Mouse (Mus musculus): ENCODE measurements around the gene Eif2b1. TPM values are rescaled to one million over a fixed set of nuclear protein-coding genes. Genes with fewer than 3 reads are reported as not detected.

The Eif2b1 gene
- 5.5 and 10.5 TPM in 2 replicates for polyA plus RNA-seq (2012; ENCODE audit: low replicate concordance)

GRCm38 (mm10) chr5:124578633-124579317 is at the start of gene Eif2b1, which contains the start of gene Gtf2h3:
Gene Eif2b1, minus strand, starts transcription at chr5:124579131.
Gene Gtf2h3, plus strand, starts transcription at chr5:124579140.

GRCm38 (mm10) chr5:124552558-124553307 is 26.2 kb downstream of the Eif2b1 start, which contains the start of gene Ddx55:
Gene Ddx55, plus strand, starts transcription at chr5:124552864.

GRCm38 (mm10) chr5:124540383-124540786 is 38.5 kb downstream of the Eif2b1 start, which contains the start of gene Tmed2:
Gene Tmed2, plus strand, starts transcription at chr5:124540695.

GRCm38 (mm10) chr5:124530655-124531582 is 48.0 kb downstream of the Eif2b1 start, which contains the start of gene Rilpl1:
Gene Rilpl1, minus strand, starts transcription at chr5:124531391.

Other genes with a start within 250 kb of the Eif2b1 start
- 211 and 306 TPM in 2 replicates for gene Cdk2ap1, start 216.0 kb downstream of the Eif2b1 start, polyA plus RNA-seq (2012; ENCODE audit: low replicate concordance)
- 7.6 and 10.7 TPM in 2 replicates for gene Sbno1, start 153.1 kb downstream of the Eif2b1 start, polyA plus RNA-seq (2012; ENCODE audit: low replicate concordance)
- gene Kmt5a, start 139.2 kb downstream of the Eif2b1 start, polyA plus RNA-seq (2012; ENCODE audit: low replicate concordance) = 106 and 213 TPM in 2 replicates
- gene Rilpl2, start 100.8 kb downstream of the Eif2b1 start, polyA plus RNA-seq (2012; ENCODE audit: low replicate concordance) = 18.5 and 24.8 TPM in 2 replicates
- gene Snrnp35, start 96.0 kb downstream of the Eif2b1 start, polyA plus RNA-seq (2012; ENCODE audit: low replicate concordance) = 6.7 and 7.4 TPM in 2 replicates
- 2.3 and 6.7 TPM in 2 replicates for gene Rilpl1, start 47.7 kb downstream of the Eif2b1 start, polyA plus RNA-seq (2012; ENCODE audit: low replicate concordance)
- gene Tmed2, start 38.4 kb downstream of the Eif2b1 start, polyA plus RNA-seq (2012; ENCODE audit: low replicate concordance) = 55.3 and 239 TPM in 2 replicates
- 19.2 and 32.0 TPM in 2 replicates for gene Ddx55, start 26.3 kb downstream of the Eif2b1 start, polyA plus RNA-seq (2012; ENCODE audit: low replicate concordance)
- gene Gtf2h3, start within 50 bp of the Eif2b1 start, polyA plus RNA-seq (2012; ENCODE audit: low replicate concordance) = 1.6 and 6.1 TPM in 2 replicates
- 6.1 and 27.7 TPM in 2 replicates for gene Atp6v0a2, start 49.4 kb upstream of the Eif2b1 start, polyA plus RNA-seq (2012; ENCODE audit: low replicate concordance)
- gene Dnah10, start 146.0 kb upstream of the Eif2b1 start, polyA plus RNA-seq (2012; ENCODE audit: low replicate concordance) = 0.02 TPM in 1 of 2 replicates, not detected in the other